ENCODE assay signal across 9 mouse cellular contexts in the genomic region with DNA sequence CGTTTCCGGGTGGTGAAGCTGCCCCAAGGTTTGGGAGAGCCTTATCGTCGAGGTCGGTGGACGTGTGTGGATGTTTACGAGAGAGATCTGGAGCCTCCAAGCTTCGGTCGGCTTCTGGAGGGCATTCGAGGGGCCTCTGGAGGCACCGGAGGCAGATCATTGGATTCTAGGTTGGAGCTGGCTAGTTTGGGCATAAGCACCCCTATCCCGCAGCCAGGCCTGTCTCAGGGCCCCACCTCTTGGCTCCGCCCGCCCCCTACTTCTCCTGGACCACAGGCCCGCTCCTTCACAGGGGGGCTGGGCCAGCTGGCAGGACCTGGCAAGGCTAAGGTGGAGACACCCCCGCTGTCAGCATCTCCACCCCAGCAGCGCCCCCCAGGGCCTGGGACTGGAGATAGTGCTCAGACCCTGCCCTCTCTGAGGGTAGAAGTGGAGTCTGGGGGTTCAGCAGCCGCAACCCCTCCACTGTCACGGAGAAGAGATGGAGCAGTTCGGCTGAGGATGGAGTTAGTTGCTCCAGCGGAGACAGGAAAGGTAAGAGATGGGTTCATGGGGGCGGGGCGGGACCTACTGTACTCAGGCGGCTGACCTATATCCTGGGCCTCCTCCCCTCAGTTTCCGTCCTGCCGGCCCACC. TPM values are rescaled to one million over a fixed set of nuclear protein-coding genes. Genes with fewer than 3 reads are reported as not detected.
DNase-seq lines count a peak whose midpoint lies in the region; ATAC-seq lines count a peak whose summit lies in the region.
"Had no signal": no experiment of that assay in that cellular context is flagged by ENCODE, and none has a peak within 500 bp of the region (broad histone marks: within the 10 kb centered on the region; RNA-seq: fewer than 3 reads in every experiment).

No protein-coding gene starts in this region.

- 9% methylated on average over 26 of the region's 26 CpGs for WGBS in forebrain, embryonic 12.5 days
- 6% methylated on average over 26 of the region's 26 CpGs for WGBS in hindbrain, embryonic 16.5 days
- 2% methylated on average over 26 of the region's 26 CpGs for WGBS in liver, embryonic 16.5 days (ENCODE audit: insufficient replicate concordance)
- 6% methylated on average over 26 of the region's 26 CpGs for WGBS in neural tube, embryonic 12.5 days

- peaks cover 11% of the 10 kb centered on the region for H3K4me1 ChIP-seq in brown adipose tissue, adult 24 weeks (ENCODE audit: control insufficient read depth, insufficient read depth, insufficient read length, low read length)
- H3K4me1 ChIP-seq in forebrain, embryonic 12.5 days, result peaks cover 35% of the 10 kb centered on the region
- peaks cover 29% of the 10 kb centered on the region for H3K4me1 ChIP-seq in hindbrain, embryonic 16.5 days (ENCODE audit: control insufficient read depth, insufficient read depth, low read depth, low read length)
- H3K4me1 ChIP-seq in liver, embryonic 16.5 days (ENCODE audit: control insufficient read depth, low read depth, low read length), result peaks cover 36% of the 10 kb centered on the region
- peaks cover 30% of the 10 kb centered on the region for H3K4me1 ChIP-seq in neural tube, embryonic 12.5 days

- H3K27me3 ChIP-seq in forebrain, embryonic 12.5 days, result no peaks in the 10 kb centered on the region
- no peaks in the 10 kb centered on the region for H3K27me3 ChIP-seq in hindbrain, embryonic 16.5 days (replicated peaks; ENCODE audit: control insufficient read depth, insufficient read depth, low read length)
- no peaks in the 10 kb centered on the region for H3K27me3 ChIP-seq in liver, embryonic 16.5 days (ENCODE audit: control insufficient read depth, insufficient read depth, low read depth, low read length)
- no peaks in the 10 kb centered on the region for H3K27me3 ChIP-seq in neural tube, embryonic 12.5 days (replicated peaks)
- H3K27me3 ChIP-seq: Patski had no signal

- H3K4me3 ChIP-seq in brown adipose tissue, adult 24 weeks (ENCODE audit: insufficient read depth, low read depth, low read length), result peak overlapping the region; percentile 79
- peak overlapping the region; percentile 48 for H3K4me3 ChIP-seq in forebrain, embryonic 12.5 days (replicated peaks)
- H3K4me3 ChIP-seq in hindbrain, embryonic 16.5 days (ENCODE audit: low read length), result peak overlapping the region; percentile 51
- H3K4me3 ChIP-seq in liver, embryonic 16.5 days (ENCODE audit: low read depth, low read length), result peak overlapping the region; percentile 88
- H3K4me3 ChIP-seq in neural tube, embryonic 12.5 days, result peak overlapping the region; percentile 66

- intact Hi-C loops in left cerebral cortex, postnatal 36 days (cut with DNase I), result loop anchor here (5.0 kb wide), 1 partner anchor 215 kb away; the partner anchor contains the start of genes Epo and Gnb2

- H3K9me3 ChIP-seq in forebrain, embryonic 12.5 days, result no peaks in the 10 kb centered on the region
- no peaks in the 10 kb centered on the region for H3K9me3 ChIP-seq in hindbrain, embryonic 16.5 days (ENCODE audit: control insufficient read depth, low read length)
- H3K9me3 ChIP-seq in liver, embryonic 16.5 days (replicated peaks; ENCODE audit: control insufficient read depth, low read length), result no peaks in the 10 kb centered on the region
- no peaks in the 10 kb centered on the region for H3K9me3 ChIP-seq in neural tube, embryonic 12.5 days

- no peak for ATAC-seq in forebrain, embryonic 12.5 days (ENCODE audit: low FRiP score)
- 0 out of 2 replicates have a peak, but pooled peaks have one; percentile 29 for ATAC-seq in hindbrain, embryonic 16.5 days
- peak; percentile 41 for ATAC-seq in liver, embryonic 16.5 days (ENCODE audit: low read depth)
- ATAC-seq in neural tube, embryonic 12.5 days (ENCODE audit: low FRiP score, low read depth), result no peak
- ATAC-seq: Patski had no signal

- peaks cover 23% of the 10 kb centered on the region for H3K36me3 ChIP-seq in forebrain, embryonic 12.5 days (replicated peaks)
- H3K36me3 ChIP-seq in hindbrain, embryonic 16.5 days (ENCODE audit: control insufficient read depth, insufficient read depth, low read length), result 0 out of 2 replicates have a peak, but pooled peaks cover 3% of the 10 kb centered on the region
- H3K36me3 ChIP-seq in liver, embryonic 16.5 days (ENCODE audit: control insufficient read depth, insufficient read depth), result peaks cover 14% of the 10 kb centered on the region
- H3K36me3 ChIP-seq in neural tube, embryonic 12.5 days, result peaks cover 16% of the 10 kb centered on the region

- peak; percentile 43 for DNase-seq in gastrocnemius, adult 18-20 months (ENCODE audit: low spot score)
- no peak for DNase-seq in gastrocnemius, adult 8-10 months (ENCODE audit: low spot score in 2 of 2)
- no peak for DNase-seq in left cerebral cortex, postnatal 36 days (ENCODE audit: low spot score in 2 of 2)

- H3K4me2 ChIP-seq in forebrain, embryonic 12.5 days, result peak overlapping the region; percentile 100
- peak overlapping the region; percentile 96 for H3K4me2 ChIP-seq in hindbrain, embryonic 16.5 days (ENCODE audit: low read length)
- peak overlapping the region; percentile 97 for H3K4me2 ChIP-seq in liver, embryonic 16.5 days (ENCODE audit: low read depth, low read length)
- peak overlapping the region; percentile 99 for H3K4me2 ChIP-seq in neural tube, embryonic 12.5 days (replicated peaks)

- H3K9ac ChIP-seq in forebrain, embryonic 12.5 days, result peak overlapping the region; percentile 92
- H3K9ac ChIP-seq in hindbrain, embryonic 16.5 days (ENCODE audit: low read depth, low read length), result peak overlapping the region; percentile 75
- peak overlapping the region; percentile 98 for H3K9ac ChIP-seq in liver, embryonic 16.5 days (ENCODE audit: low read depth, low read length)
- peak overlapping the region; percentile 83 for H3K9ac ChIP-seq in neural tube, embryonic 12.5 days

- peak overlapping the region; percentile 76 for H3K27ac ChIP-seq in brown adipose tissue, adult 24 weeks (replicated peaks; ENCODE audit: low read depth, low read length)
- H3K27ac ChIP-seq in forebrain, embryonic 12.5 days, result peak overlapping the region; percentile 94
- H3K27ac ChIP-seq in hindbrain, embryonic 16.5 days (ENCODE audit: low read depth, low read length), result peak overlapping the region; percentile 88
- H3K27ac ChIP-seq in liver, embryonic 16.5 days (ENCODE audit: low read length), result peak overlapping the region; percentile 99
- peak overlapping the region; percentile 20; the same call in 1 of the 2 replicates for H3K27ac ChIP-seq in neural tube, embryonic 12.5 days

RNA-seq across cellular contexts. Expression of gene Tsc22d4, which starts 1.9 kb away (rescaled TPM):
- 10 to 100 TPM; 53.0 to 68.0 TPM for total RNA-seq in gastrocnemius, adult 18-20 months (2021)
- total RNA-seq in gastrocnemius, adult 8-10 months (2022), result 10 to 100 TPM; 39.6 to 68.9 (median 47.7) TPM
- 21.4 and 24.0 TPM in 2 replicates for polyA plus RNA-seq in brown adipose tissue, adult 24 weeks (2012; ENCODE audit: insufficient read depth, insufficient read length, missing spikeins)
- polyA plus RNA-seq in forebrain, embryonic 12.5 days (2016; fragmentation: Nextera tagmentation; extraction: Ambion mirVana), result 68.6 and 73.2 TPM in 2 replicates
- polyA plus RNA-seq in hindbrain, embryonic 16.5 days (2015; fragmentation: Nextera tagmentation; extraction: Ambion mirVana), result 101 and 150 TPM in 2 replicates
- 59.8 and 64.4 TPM in 2 replicates for polyA plus RNA-seq in liver, embryonic 16.5 days (2015; fragmentation: Nextera tagmentation; extraction: Ambion mirVana)
- 68.4 and 68.7 TPM in 2 replicates for polyA plus RNA-seq in neural tube, embryonic 12.5 days (2016; fragmentation: Nextera tagmentation; extraction: Ambion mirVana)
- 100 to 1,000 TPM; 166 to 203 TPM for total RNA-seq in left cerebral cortex, postnatal 36 days (2021)

RNA-seq across cellular contexts. Expression of gene Nyap1, which starts 6.0 kb away (rescaled TPM):
- under 1 TPM; 0.21 to 0.28 TPM for total RNA-seq in gastrocnemius, adult 18-20 months (2021)
- under 1 TPM in 2 of 4 experiments, not detected in 2; 0.10 to 0.16 TPM for total RNA-seq in gastrocnemius, adult 8-10 months (2022)
- polyA plus RNA-seq in brown adipose tissue, adult 24 weeks (2012; ENCODE audit: insufficient read depth, insufficient read length, missing spikeins), result not detected in 2 replicates
- 19.5 and 22.6 TPM in 2 replicates for polyA plus RNA-seq in forebrain, embryonic 12.5 days (2016; fragmentation: Nextera tagmentation; extraction: Ambion mirVana)
- polyA plus RNA-seq in hindbrain, embryonic 16.5 days (2015; fragmentation: Nextera tagmentation; extraction: Ambion mirVana), result 44.0 and 50.2 TPM in 2 replicates
- polyA plus RNA-seq in liver, embryonic 16.5 days (2015; fragmentation: Nextera tagmentation; extraction: Ambion mirVana), result 0.21 and 0.33 TPM in 2 replicates
- 16.4 and 21.8 TPM in 2 replicates for polyA plus RNA-seq in neural tube, embryonic 12.5 days (2016; fragmentation: Nextera tagmentation; extraction: Ambion mirVana)
- 10 to 100 TPM; 70.1 to 79.5 TPM for total RNA-seq in left cerebral cortex, postnatal 36 days (2021)

RNA-seq across cellular contexts. Expression of gene Ppp1r35, which starts 31.2 kb away (rescaled TPM):
- 1 to 10 TPM; 6.2 to 7.7 TPM for total RNA-seq in gastrocnemius, adult 18-20 months (2021)
- total RNA-seq in gastrocnemius, adult 8-10 months (2022), result 1 to 10 TPM; 4.7 to 6.0 (median 5.3) TPM
- polyA plus RNA-seq in brown adipose tissue, adult 24 weeks (2012; ENCODE audit: insufficient read depth, insufficient read length, missing spikeins), result 15.1 and 15.4 TPM in 2 replicates
- polyA plus RNA-seq in forebrain, embryonic 12.5 days (2016; fragmentation: Nextera tagmentation; extraction: Ambion mirVana), result 55.7 and 60.1 TPM in 2 replicates
- 34.9 and 41.8 TPM in 2 replicates for polyA plus RNA-seq in hindbrain, embryonic 16.5 days (2015; fragmentation: Nextera tagmentation; extraction: Ambion mirVana)
- polyA plus RNA-seq in liver, embryonic 16.5 days (2015; fragmentation: Nextera tagmentation; extraction: Ambion mirVana), result 14.8 and 15.5 TPM in 2 replicates
- polyA plus RNA-seq in neural tube, embryonic 12.5 days (2016; fragmentation: Nextera tagmentation; extraction: Ambion mirVana), result 61.5 TPM in 2 replicates
- total RNA-seq in left cerebral cortex, postnatal 36 days (2021), result 10 to 100 TPM; 23.5 to 28.6 TPM

RNA-seq across cellular contexts. Expression of gene Mepce, which starts 40.0 kb away (rescaled TPM):
- total RNA-seq in gastrocnemius, adult 18-20 months (2021), result 10 to 100 TPM; 24.1 to 26.1 TPM
- total RNA-seq in gastrocnemius, adult 8-10 months (2022), result 10 to 100 TPM; 23.0 to 24.2 (median 23.3) TPM
- polyA plus RNA-seq in brown adipose tissue, adult 24 weeks (2012; ENCODE audit: insufficient read depth, insufficient read length, missing spikeins), result 14.3 and 21.2 TPM in 2 replicates
- 13.4 and 15.4 TPM in 2 replicates for polyA plus RNA-seq in forebrain, embryonic 12.5 days (2016; fragmentation: Nextera tagmentation; extraction: Ambion mirVana)
- 11.1 and 12.2 TPM in 2 replicates for polyA plus RNA-seq in hindbrain, embryonic 16.5 days (2015; fragmentation: Nextera tagmentation; extraction: Ambion mirVana)
- 3.8 and 4.6 TPM in 2 replicates for polyA plus RNA-seq in liver, embryonic 16.5 days (2015; fragmentation: Nextera tagmentation; extraction: Ambion mirVana)
- polyA plus RNA-seq in neural tube, embryonic 12.5 days (2016; fragmentation: Nextera tagmentation; extraction: Ambion mirVana), result 11.3 and 15.4 TPM in 2 replicates
- total RNA-seq in left cerebral cortex, postnatal 36 days (2021), result 10 to 100 TPM; 33.5 to 42.8 TPM

RNA-seq across cellular contexts. Expression of gene Zcwpw1, which starts 40.2 kb away (rescaled TPM):
- total RNA-seq in gastrocnemius, adult 18-20 months (2021), result under 1 TPM; 0.14 to 0.26 TPM
- total RNA-seq in gastrocnemius, adult 8-10 months (2022), result under 1 TPM in 2 of 4 experiments, not detected in 2; 0.24 to 0.31 TPM
- 2.9 and 4.9 TPM in 2 replicates for polyA plus RNA-seq in brown adipose tissue, adult 24 weeks (2012; ENCODE audit: insufficient read depth, insufficient read length, missing spikeins)
- 14.6 and 15.2 TPM in 2 replicates for polyA plus RNA-seq in forebrain, embryonic 12.5 days (2016; fragmentation: Nextera tagmentation; extraction: Ambion mirVana)
- 11.2 and 13.5 TPM in 2 replicates for polyA plus RNA-seq in hindbrain, embryonic 16.5 days (2015; fragmentation: Nextera tagmentation; extraction: Ambion mirVana)
- 3.8 and 4.0 TPM in 2 replicates for polyA plus RNA-seq in liver, embryonic 16.5 days (2015; fragmentation: Nextera tagmentation; extraction: Ambion mirVana)
- polyA plus RNA-seq in neural tube, embryonic 12.5 days (2016; fragmentation: Nextera tagmentation; extraction: Ambion mirVana), result 12.2 and 16.6 TPM in 2 replicates
- 1 to 10 TPM; 4.6 to 7.2 TPM for total RNA-seq in left cerebral cortex, postnatal 36 days (2021)

Comparison
In these comparisons a context has a peak if more than half of its experiments do, and no peak if none do; other contexts are left out.
1. H3K27ac ChIP-seq: peak in every context shown above with its lines; median percentile 99 in liver, embryonic 16.5 days; 94 in forebrain, embryonic 12.5 days; 88 in hindbrain, embryonic 16.5 days; 76 in brown adipose tissue, adult 24 weeks; 20 in neural tube, embryonic 12.5 days.
2. ATAC-seq: peak in hindbrain, embryonic 16.5 days (single experiment) and liver, embryonic 16.5 days (single experiment); none in forebrain, embryonic 12.5 days (single experiment) and neural tube, embryonic 12.5 days (single experiment).
3. RNA of gene Nyap1, which starts 6.0 kb away (polyA plus RNA-seq): 44.0 to 50.2 TPM in hindbrain, embryonic 16.5 days, 19.5 to 22.6 TPM in forebrain, embryonic 12.5 days and 16.4 to 21.8 TPM in neural tube, embryonic 12.5 days; 0.21 to 0.33 TPM in liver, embryonic 16.5 days and not detected in brown adipose tissue, adult 24 weeks; every median in the first group is over 10 times any median in the second.
4. Peak in every context shown above with its lines, with median percentiles within 50 percentile points of each other: H3K4me3 ChIP-seq, H3K4me2 ChIP-seq and H3K9ac ChIP-seq.